Mouse (Mus musculus): Measurements from ENCODE around the gene Slc47a2. TPM values are rescaled to one million over a fixed set of nuclear protein-coding genes. Genes with fewer than 3 reads are reported as not detected.

Slc47a2 gene
- polyA plus RNA-seq, 1 experiment from 2014 or later: not detected

GRCm38 (mm10) chr11:61365938-61366337, 23.3 kb upstream of the Slc47a2 start:
- no peak for TF ChIP-seq CTCF (IDR thresholded peaks at IDR 0.05)
- in situ Hi-C loops (cut with MboI; ENCODE audit: low pct_unique_long_range_greater_than_20kb): no loop called here
- no peak for DNase-seq (ENCODE audit: low read depth, low spot score)
- H3K27me3 ChIP-seq: peaks cover 15% of the 10 kb centered on the region
- no peak for ATAC-seq
- ChIA-PET CTCF (no interaction called here), POLR2A (no interaction called here)

GRCm38 (mm10) chr11:61364096-61364495, 21.4 kb upstream of the Slc47a2 start:
- CTCF ChIA-PET: no interaction called here

GRCm38 (mm10) chr11:61361515-61362190, 19.0 kb upstream of the Slc47a2 start:
- ATAC-seq (no peak), DNase-seq (ENCODE audit: low read depth, low spot score) (no peak)
- ChIA-PET POLR2A (no interaction called here), CTCF (no interaction called here)
- in situ Hi-C loops (cut with MboI; ENCODE audit: low pct_unique_long_range_greater_than_20kb): no loop called here
- no peak for TF ChIP-seq CTCF (IDR thresholded peaks at IDR 0.05)
- peaks cover 14% of the 10 kb centered on the region for H3K27me3 ChIP-seq

More at GRCm38 (mm10) chr11:61364096-61364495, 21.4 kb upstream of the Slc47a2 start:
- TF ChIP-seq CTCF (IDR thresholded peaks at IDR 0.05): no peak
- DNase-seq (ENCODE audit: low read depth, low spot score) (no peak), ATAC-seq (no peak)
- in situ Hi-C loops (cut with MboI; ENCODE audit: low pct_unique_long_range_greater_than_20kb): no loop called here
- H3K27me3 ChIP-seq: peaks cover 20% of the 10 kb centered on the region
- POLR2A ChIA-PET: interaction anchor here (0.6 kb wide), 2 partner anchors 22 to 444 kb away, joined by 4 read pairs; no protein-coding TSS in a partner anchor

- no peak for TF ChIP-seq CTCF (IDR thresholded peaks at IDR 0.05)
- DNase-seq (ENCODE audit: low read depth, low spot score) (no peak), ATAC-seq (no peak)
- peaks cover 4% of the 10 kb centered on the region for H3K27me3 ChIP-seq
- ChIA-PET POLR2A (interaction anchor here (0.6 kb wide), 1 partner anchor 98 kb away, joined by 4 read pairs; no protein-coding TSS in a partner anchor), CTCF (no interaction called here)
- in situ Hi-C loops (cut with MboI; ENCODE audit: low pct_unique_long_range_greater_than_20kb): no loop called here
Measured at GRCm38 (mm10) chr11:61356600-61356999, 13.9 kb upstream of the Slc47a2 start.

GRCm38 (mm10) chr11:61356111-61356510, 13.5 kb upstream of the Slc47a2 start:
- CTCF ChIA-PET: no interaction called here

GRCm38 (mm10) chr11:61355351-61355750, 12.7 kb upstream of the Slc47a2 start:
- H3K27me3 ChIP-seq: peaks cover 4% of the 10 kb centered on the region
- no peak for TF ChIP-seq CTCF (IDR thresholded peaks at IDR 0.05)
- in situ Hi-C loops (cut with MboI; ENCODE audit: low pct_unique_long_range_greater_than_20kb): no loop called here
- DNase-seq (ENCODE audit: low read depth, low spot score) (no peak), ATAC-seq (no peak)
- CTCF ChIA-PET: no interaction called here
- POLR2A ChIA-PET: no interaction called here

More at GRCm38 (mm10) chr11:61356111-61356510, 13.5 kb upstream of the Slc47a2 start:
- POLR2A ChIA-PET: interaction anchor here (0.6 kb wide), 1 partner anchor 97 kb away, joined by 4 read pairs; no protein-coding TSS in a partner anchor
- TF ChIP-seq CTCF (IDR thresholded peaks at IDR 0.05): no peak
- in situ Hi-C loops (cut with MboI; ENCODE audit: low pct_unique_long_range_greater_than_20kb): no loop called here
- peaks cover 4% of the 10 kb centered on the region for H3K27me3 ChIP-seq
- no peak for DNase-seq (ENCODE audit: low read depth, low spot score)
- ATAC-seq: no peak

- DNase-seq (ENCODE audit: low read depth, low spot score) (no peak), ATAC-seq (no peak)
- ChIA-PET CTCF (no interaction called here), POLR2A (no interaction called here)
- in situ Hi-C loops (cut with MboI; ENCODE audit: low pct_unique_long_range_greater_than_20kb): no loop called here
- no peak for TF ChIP-seq CTCF (IDR thresholded peaks at IDR 0.05)
- H3K27me3 ChIP-seq: no peaks in the 10 kb centered on the region
Measured at GRCm38 (mm10) chr11:61354346-61354745, 11.7 kb upstream of the Slc47a2 start.

GRCm38 (mm10) chr11:61353038-61353437, 10.4 kb upstream of the Slc47a2 start:
- DNase-seq (ENCODE audit: low read depth, low spot score): no peak
- in situ Hi-C loops (cut with MboI; ENCODE audit: low pct_unique_long_range_greater_than_20kb): no loop called here
- no peak for TF ChIP-seq CTCF (IDR thresholded peaks at IDR 0.05)
- ChIA-PET POLR2A (no interaction called here), CTCF (interaction anchor here (1.5 kb wide), 1 partner anchor 11 kb away, joined by 5 read pairs; the partner anchor contains the start of gene Slc47a2)
- H3K27me3 ChIP-seq: no peaks in the 10 kb centered on the region
- no peak for ATAC-seq

GRCm38 (mm10) chr11:61352138-61352651, 9.5 kb upstream of the Slc47a2 start:
- no peak for DNase-seq (ENCODE audit: low read depth, low spot score)
- TF ChIP-seq CTCF (IDR thresholded peaks at IDR 0.05): no peak
- POLR2A ChIA-PET: no interaction called here
- ATAC-seq: no peak
- CTCF ChIA-PET: interaction anchor here (1.5 kb wide), 1 partner anchor 10 kb away, joined by 5 read pairs; the partner anchor contains the start of gene Slc47a2
- in situ Hi-C loops (cut with MboI; ENCODE audit: low pct_unique_long_range_greater_than_20kb): no loop called here
- peaks cover 3% of the 10 kb centered on the region for H3K27me3 ChIP-seq

GRCm38 (mm10) chr11:61349337-61349736, 6.7 kb upstream of the Slc47a2 start:
- TF ChIP-seq CTCF (IDR thresholded peaks at IDR 0.05): peak; percentile 74
- POLR2A ChIA-PET: no interaction called here
- ATAC-seq: no peak
- in situ Hi-C loops (cut with MboI; ENCODE audit: low pct_unique_long_range_greater_than_20kb): no loop called here
- DNase-seq (ENCODE audit: low read depth, low spot score): peak; percentile 2
- H3K27me3 ChIP-seq: peaks cover 30% of the 10 kb centered on the region
- CTCF ChIA-PET: no interaction called here

GRCm38 (mm10) chr11:61346133-61346532, 3.5 kb upstream of the Slc47a2 start:
- DNase-seq (ENCODE audit: low read depth, low spot score) (no peak), ATAC-seq (no peak)
- ChIA-PET CTCF (no interaction called here), POLR2A (no interaction called here)
- in situ Hi-C loops (cut with MboI; ENCODE audit: low pct_unique_long_range_greater_than_20kb): no loop called here
- TF ChIP-seq CTCF (IDR thresholded peaks at IDR 0.05): peak; percentile 37
- peaks cover 44% of the 10 kb centered on the region for H3K27me3 ChIP-seq

Measured in Patski (cell line).